Mouse (Mus musculus) liver, embryonic 14.5 days (tissue): ENCODE data around the gene Pdia2.

Experiments used
- CTCF ChIP-seq: IDR thresholded peaks from 2 replicates; pipeline ENCODE4 v1.5.1; 2016; ENCODE audit warnings: antibody characterized with exemption, low read depth, control low read depth
- EP300 ChIP-seq: IDR thresholded peaks from 2 replicates; pipeline ENCODE4 v1.6.1; 2016; ENCODE audit warnings: antibody characterized with exemption, low read depth

- TF ChIP-seq CTCF, result no peak
- no peak for TF ChIP-seq EP300
Measured at GRCm38 (mm10) chr17:26192481-26193190, 6.3 kb downstream of the Pdia2 start.
